Mouse (Mus musculus) megakaryocyte progenitor cell, adult 5-6 weeks (primary cell): ENCODE measurements at regions not wholly inside any gene's neighbourhood (a gene's known extent, or its start where the extent isn't known, plus 50 kb on each side); places are given as distances from the start of the nearest gene placed in this dataset.

ENCODE experiments used
- ATAC-seq: replicated peaks from 2 replicates; pipeline ENCODE4 v1.8.0; 2016; ENCODE audit warnings: mild to moderate bottlenecking, moderate TSS enrichment, inconsistent platforms; ENCODE audit not compliant: poor library complexity

- ATAC-seq: no peak
These were observed 183.1 kb upstream of the Adcy2 start for GRCm38 (mm10) chr13:69182478-69182877.

GRCm38 (mm10) chr13:69190661-69191060, 191.3 kb upstream of the Adcy2 start:
- no peak for ATAC-seq

GRCm38 (mm10) chr13:69196464-69196871, 197.1 kb upstream of the Adcy2 start:
- no peak for ATAC-seq

- no peak for ATAC-seq
These were observed 208.6 kb upstream of the Adcy2 start for GRCm38 (mm10) chr13:69207741-69208568.

DNA sequence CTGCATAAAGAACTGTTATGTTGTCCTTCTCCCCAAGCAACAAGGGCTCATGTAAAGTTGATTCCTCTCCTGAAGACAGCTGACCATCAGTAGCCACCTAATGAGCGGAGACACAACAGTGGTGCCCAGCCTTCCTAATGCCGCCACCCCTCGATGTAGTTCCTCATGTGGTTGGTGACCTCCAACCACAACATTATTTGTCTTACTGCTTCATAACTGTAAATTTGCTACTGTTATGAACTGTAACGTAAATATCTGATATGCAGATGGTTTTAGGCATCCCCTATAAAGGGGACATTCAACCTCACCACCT, 209.2 kb upstream of the Adcy2 start:
- ATAC-seq: no peak

DNA sequence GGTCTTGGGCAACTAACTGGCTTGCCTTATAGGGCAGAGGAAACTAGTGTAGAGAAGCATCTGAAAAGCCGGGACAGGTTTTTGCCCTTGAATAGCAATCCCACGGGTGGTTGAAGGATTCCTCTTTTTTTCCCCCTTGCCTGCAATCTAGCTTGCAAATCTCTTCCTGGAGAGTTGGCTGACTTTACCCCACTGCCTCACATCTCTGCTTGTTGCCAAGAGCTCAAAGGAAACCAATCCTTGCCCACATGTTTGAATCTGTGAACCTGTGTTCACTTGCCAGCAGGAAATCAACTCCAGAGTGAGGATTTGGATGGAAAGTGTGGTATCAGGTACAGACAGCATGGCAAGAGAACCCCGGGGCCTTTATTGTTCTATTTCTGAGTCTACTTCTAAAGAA, 217.2 kb upstream of the Adcy2 start:
- ATAC-seq: no peak

GRCm38 (mm10) chr13:69220425-69220824, 221.1 kb upstream of the Adcy2 start:
- no peak for ATAC-seq

DNA sequence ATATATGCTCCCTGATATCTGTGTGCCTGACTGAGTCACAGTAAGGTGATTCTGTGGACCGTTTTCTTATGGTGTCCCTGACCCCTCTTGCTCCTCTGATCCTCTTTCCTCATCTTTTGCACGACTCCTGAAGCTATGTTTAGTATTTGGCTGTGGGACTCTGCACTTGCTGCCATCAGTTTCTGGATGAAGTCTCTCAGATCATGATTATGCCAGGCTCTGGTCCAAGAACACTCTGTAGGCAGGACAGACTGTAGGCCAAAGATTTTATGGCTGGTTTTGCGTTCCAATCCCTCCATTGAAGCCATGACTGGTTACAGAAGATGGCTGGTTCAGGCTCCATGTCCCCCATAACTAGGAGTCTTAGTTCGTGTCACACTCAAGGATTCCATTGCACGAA, 227.2 kb upstream of the Adcy2 start:
- ATAC-seq: no peak

DNA sequence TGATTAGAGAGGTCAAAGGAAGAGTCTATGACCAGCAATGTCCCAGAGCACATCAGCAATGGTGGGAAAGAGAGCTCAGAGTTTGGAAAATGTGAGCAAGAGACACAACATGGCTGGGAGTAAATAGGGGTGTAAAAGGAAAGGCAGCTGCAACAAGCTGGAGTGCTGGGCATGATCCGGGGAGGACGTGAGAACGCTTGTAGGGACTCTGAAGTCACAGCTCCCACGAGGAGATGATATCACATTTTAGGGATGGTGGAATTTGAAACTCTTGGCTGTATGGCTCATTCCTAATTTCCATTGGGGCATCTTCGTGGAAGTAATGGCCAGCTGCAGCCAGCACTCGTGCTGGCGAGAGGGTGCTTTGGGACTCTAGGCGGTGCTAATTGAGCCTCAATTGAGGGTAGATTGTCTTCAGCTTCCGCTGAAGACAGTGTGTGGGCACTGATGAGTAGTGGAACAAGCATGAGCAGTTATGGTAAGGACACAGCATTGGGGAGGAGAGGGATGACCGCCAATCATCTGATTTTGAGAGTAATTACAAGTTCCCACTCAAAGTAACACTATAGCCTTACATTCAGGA, 231.1 kb upstream of the Adcy2 start:
- no peak for ATAC-seq

GRCm38 (mm10) chr13:69236386-69236785, 237.0 kb upstream of the Adcy2 start:
- ATAC-seq: no peak

DNA sequence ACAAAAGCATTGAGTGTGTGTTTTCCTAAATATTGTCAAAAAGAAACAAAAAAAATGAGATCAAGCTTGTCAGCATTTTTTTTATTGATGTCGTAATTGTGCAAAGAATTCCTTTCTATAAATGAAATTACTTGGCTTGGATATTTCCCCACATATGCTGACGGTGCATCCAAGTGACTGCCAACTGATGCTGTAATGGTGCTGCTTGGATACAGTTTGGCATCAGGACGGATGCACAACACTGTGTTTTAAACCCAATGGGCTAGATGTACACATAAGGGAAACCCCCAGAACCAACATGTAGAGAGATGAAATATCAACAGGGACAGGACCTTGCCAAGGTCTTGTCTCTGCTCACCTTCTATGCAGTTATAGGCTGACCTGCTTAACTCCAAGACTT, 238.6 kb upstream of the Adcy2 start:
- ATAC-seq: no peak

DNA sequence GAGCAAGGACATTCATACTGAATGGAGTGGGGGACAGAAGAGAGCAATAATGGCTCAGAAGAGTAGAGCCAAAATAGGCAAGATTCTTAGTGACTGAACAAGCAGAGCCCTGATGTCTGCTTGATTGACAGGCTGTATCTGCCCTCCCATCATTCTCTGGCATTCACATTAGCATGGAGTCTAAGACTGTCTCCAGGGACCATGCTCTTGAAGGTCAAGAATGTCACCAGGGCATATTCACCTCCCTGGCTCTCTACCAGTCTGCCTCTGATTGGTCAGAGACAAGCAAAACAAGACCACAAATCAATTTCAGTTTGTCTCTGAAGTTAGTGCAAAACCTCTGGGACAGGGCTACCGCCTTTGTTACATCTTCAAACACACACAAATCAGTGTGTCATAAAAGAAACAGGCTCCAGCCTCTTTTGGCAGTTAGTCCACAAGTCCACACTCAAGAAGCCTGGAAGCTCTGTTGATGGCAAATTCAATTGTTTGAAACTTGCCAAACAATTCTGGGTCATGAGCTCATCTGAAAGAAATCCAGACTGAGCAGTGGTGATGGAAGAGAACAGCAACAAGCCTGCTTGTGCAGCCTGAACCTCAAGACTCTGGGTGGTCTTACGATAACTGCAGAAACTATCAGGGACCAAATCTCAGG, 240.0 kb upstream of the Adcy2 start:
- no peak for ATAC-seq

- ATAC-seq: no peak
These were observed 243.4 kb upstream of the Adcy2 start for GRCm38 (mm10) chr13:69242544-69243296.

- no peak for ATAC-seq
These were observed 251.2 kb upstream of the Adcy2 start for GRCm38 (mm10) chr13:69250334-69251129.

- ATAC-seq: no peak
These were observed 251.8 kb upstream of the Adcy2 start for GRCm38 (mm10) chr13:69251130-69251561.

- ATAC-seq: no peak
These were observed 253.0 kb upstream of the Adcy2 start for GRCm38 (mm10) chr13:69252335-69252734.

DNA sequence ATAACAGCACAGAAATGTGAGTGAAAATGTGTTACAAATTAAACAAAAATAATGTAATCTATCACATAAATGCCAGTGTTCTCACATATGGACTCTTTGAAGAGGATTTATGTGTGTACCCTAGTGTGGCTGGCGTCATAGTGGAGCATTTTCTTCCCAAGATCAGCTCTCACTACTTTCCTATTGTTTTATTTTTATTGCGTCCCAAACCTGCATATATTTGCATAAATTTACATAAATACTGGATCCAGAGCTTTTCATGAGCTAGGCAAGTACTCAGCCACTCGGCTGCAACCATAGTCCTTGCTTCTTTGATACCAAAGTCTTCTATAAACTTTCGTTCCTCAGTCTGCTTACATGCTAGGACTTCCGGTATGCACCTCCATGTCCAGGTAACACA, 261.1 kb upstream of the Adcy2 start:
- ATAC-seq: no peak

GRCm38 (mm10) chr13:69260972-69261371, 261.6 kb upstream of the Adcy2 start:
- ATAC-seq: no peak

DNA sequence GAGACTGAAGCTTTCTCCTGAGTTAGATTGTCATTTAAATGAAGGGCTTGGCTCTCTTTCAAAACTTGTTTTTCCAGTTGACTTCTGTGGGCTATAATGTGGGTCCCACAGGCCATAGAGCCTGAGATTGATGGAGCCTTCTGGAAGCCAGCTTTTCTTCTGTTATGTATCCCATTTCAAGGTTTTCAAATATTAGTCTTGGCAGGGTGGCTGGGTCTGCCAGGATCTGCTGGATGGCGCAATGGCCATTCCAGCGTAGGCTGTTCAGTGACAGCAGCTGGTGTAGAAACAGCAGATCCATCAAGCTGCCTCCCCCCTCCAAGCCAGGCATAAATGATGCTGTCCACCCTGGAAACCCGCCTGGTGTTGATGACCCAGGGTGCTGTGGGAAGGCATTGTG, 264.4 kb upstream of the Adcy2 start:
- ATAC-seq: no peak

DNA sequence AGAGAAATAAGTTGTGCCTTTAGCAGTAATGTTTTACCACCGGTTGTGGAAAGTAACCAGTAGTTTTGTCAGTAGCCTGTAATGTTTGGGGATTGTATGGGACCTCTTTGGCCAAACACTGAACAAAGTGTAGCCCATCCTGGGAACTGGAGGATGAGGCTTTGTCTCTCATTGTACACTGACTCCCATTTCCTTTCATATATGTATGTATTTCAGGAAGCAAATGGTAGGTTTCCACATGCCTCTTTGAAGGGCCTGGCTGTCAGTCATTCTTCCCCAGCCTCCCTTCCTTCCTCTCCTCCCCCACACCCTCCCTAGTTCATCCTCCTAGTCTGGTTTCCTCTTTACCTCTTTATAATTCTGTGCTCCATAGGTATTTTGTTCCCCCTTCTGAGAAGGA, 266.7 kb upstream of the Adcy2 start:
- no peak for ATAC-seq

DNA sequence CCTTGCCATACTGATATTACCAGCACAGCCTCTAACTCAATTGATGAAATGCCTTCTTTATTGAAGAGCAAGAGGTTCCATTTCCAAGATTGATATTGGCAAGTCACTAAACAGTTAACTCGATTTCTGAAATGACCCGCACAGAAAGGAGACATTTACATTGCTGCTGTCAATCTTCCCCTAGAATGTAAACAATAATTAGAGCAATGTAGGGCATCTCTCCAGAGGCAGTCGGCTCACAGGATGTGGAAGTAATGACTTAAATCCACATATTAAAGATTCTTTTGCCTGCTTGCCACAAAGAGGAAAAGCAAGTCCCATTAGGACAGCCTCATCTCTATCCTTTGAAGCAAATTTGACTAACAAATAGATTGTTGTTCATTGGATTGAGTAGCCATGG, 261.0 kb upstream of the Nsun2 start:
- no peak for ATAC-seq
